Mouse (Mus musculus): ENCODE measurements around the gene Gm47955.

GRCm38 (mm10) chr1:82913025-82913424 lies 47.1 kb upstream of the Gm47955 start, which contains the start of gene A030005L19Rik:
- TF ChIP-seq POLR2A (IDR thresholded peaks at IDR 0.05; ENCODE audit: insufficient read length, low read depth): no peak
- TF ChIP-seq REST (IDR thresholded peaks at IDR 0.05; ENCODE audit: insufficient read depth, insufficient read length): no peak
- TF ChIP-seq MAX (IDR thresholded peaks at IDR 0.05; ENCODE audit: low read depth): no peak
- no peak for TF ChIP-seq TCF12 (IDR thresholded peaks at IDR 0.05; ENCODE audit: insufficient read depth, poor library complexity, severe bottlenecking)
- TF ChIP-seq E2F4 (IDR thresholded peaks at IDR 0.05; ENCODE audit: insufficient read depth): no peak
- TF ChIP-seq SRF (IDR thresholded peaks at IDR 0.05; ENCODE audit: control insufficient read depth, insufficient read length, low read depth): no peak
- no peak for TF ChIP-seq MYOG (IDR thresholded peaks at IDR 0.05; ENCODE audit: control insufficient read depth in 1 of 3, insufficient read depth in 1 of 3, insufficient read length in 2 of 3, low read depth in 2 of 3)
- no peak for TF ChIP-seq MYOD1 (IDR thresholded peaks at IDR 0.05; ENCODE audit: control insufficient read depth in 1 of 3, insufficient read length in 2 of 3, low read depth in 2 of 3)

All from myocyte (in vitro differentiated cells).